Mouse (Mus musculus) ovary, postnatal 36 days (tissue): Measurements from ENCODE around the gene Rtca.

Experiments used
- DNase-seq: peaks from one replicate; pipeline ENCODE4 v3.0.0; 2022; ENCODE audit warnings: low spot score, mixed read lengths

The Rtca gene

DNA sequence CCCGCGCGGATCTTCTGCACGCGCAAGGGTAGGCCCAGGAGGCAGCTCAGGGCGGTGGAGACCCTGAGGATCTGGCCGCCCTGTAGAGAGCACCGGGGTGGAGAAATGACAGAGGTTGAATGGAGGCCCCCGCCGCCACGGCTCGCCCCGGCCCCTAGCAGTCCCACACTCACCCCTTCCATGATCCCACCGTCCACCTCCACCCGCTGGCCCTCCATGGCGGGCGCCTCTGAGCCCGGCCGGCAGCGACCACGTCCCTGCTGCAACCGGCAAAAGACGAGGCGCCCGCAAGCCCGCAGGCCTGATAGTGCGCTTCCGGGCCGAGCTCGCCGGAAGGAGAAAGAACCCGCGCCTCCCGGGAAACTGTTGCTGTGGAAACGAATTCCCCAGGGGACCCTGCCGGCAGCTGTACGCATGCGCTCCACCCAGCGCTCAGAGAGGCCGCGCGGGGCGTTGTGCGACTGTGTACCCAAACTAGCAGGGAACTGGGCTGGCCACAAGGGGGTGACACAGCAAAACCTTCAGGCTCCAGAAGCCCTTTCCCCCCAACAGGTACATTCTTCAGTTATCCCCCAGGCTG lies at the start of gene Rtca:
Gene Rtca, minus strand, starts transcription at position 437 of the 580 bp plus-strand sequence.
- peak; percentile 98 for DNase-seq

GRCm38 (mm10) chr3:116551362-116551761 lies 43.4 kb upstream of the Rtca start:
- DNase-seq, result no peak

- no peak for DNase-seq
These were observed 39.4 kb upstream of the Rtca start for GRCm38 (mm10) chr3:116547430-116547829.

- DNase-seq, result no peak
These were observed 34.5 kb upstream of the Rtca start for GRCm38 (mm10) chr3:116542532-116542931.

GRCm38 (mm10) chr3:116542070-116542469 lies 34.1 kb upstream of the Rtca start:
- no peak for DNase-seq

GRCm38 (mm10) chr3:116537200-116537573 lies 29.2 kb upstream of the Rtca start:
- DNase-seq, result no peak

- peak; percentile 49 for DNase-seq
These were observed 28.6 kb upstream of the Rtca start for GRCm38 (mm10) chr3:116536428-116537199.

GRCm38 (mm10) chr3:116530826-116531225 lies 22.8 kb upstream of the Rtca start:
- DNase-seq, result no peak

DNA sequence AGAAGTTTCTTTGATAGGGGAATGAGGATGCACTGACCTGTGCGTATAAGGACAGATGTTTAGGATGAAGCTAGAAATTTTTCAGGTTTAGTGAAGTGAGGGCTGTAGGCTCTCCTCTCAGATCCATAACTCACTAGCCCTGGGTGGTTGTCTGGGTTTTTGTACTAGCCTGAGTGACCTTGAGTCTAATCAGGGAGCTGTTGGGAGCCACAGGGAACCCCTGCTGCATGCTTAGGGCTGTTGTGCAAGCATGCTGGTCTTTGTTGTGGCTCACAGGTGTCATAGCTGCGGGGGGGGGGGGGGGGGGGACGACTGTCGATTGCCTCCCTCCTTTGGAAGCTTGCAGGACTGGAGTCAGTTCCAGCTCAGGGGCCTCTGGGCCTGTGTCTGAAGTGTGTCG lies 21.7 kb upstream of the Rtca start:
- no peak for DNase-seq

DNA sequence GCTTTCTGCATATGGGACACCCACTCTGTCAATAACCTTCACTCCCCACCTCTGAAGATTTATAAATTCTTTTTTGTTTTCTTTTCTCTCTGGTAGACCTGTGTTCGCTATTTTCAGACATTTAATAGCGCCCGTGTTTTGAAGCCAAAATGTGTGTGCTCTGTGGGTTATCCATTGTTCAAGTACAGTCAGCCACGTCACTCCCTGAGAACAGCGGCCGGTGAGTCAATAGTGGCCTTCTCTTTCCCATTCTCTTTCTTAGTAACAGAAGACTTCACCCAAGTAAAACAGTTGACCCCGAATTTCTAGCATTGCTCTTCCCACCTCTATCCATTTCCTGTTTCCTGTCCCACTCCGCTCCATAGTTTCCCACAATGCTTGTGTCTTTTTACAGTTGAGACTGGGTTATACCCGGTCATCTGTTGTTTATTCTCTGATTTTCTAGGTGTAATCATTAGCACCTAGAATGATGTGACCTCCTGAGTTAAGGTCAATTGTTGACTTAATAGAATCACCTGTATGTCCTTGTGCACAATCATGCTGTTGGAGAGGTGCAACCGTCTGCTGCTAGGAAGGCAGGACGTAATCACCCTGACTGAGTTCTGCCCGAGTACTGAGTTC lies 12.2 kb upstream of the Rtca start:
- no peak for DNase-seq

DNA sequence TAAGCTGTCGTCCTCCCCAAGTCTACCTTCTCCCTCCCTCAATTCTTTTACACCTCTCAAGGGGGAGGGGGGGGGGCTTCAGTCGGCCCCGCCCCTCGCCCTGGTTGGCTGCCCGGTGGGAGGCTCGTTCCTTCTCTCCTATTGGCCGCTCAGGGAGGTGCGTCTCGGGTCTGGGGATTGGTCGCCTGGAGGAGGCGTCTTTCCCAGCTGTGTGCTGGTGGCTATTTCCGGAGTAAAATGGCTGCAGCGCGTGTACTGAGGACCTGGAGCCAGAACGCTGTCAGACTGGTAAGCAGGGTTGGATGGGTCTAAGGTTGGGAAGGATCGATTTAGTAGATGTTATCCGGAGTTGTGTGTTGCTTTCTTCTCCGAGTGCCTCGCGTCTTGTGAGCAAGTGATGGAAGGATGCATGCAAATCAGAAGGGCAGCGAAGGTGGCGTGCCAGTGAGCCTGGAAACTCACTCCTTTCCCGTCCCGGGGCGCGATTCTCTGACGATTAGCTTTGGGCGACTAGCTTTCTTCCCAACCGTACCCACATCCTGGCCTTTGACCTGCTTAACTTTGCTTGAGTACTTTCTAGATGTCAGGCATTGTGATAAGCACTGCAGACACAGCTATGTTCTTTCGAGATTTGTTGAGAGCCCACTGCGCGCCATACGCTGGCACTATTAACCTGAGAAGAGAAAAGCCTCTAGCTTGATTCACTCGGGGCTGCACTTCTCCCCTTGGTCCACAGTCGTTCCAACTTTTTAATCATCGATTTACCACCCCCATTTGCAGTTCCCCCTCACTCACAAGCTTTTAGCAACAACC lies 5.1 kb upstream of the Rtca start, which contains the start of gene Dbt:
Gene Dbt, plus strand, starts transcription at position 167 of the 813 bp plus-strand sequence.
- DNase-seq, result peak; percentile 83

DNA sequence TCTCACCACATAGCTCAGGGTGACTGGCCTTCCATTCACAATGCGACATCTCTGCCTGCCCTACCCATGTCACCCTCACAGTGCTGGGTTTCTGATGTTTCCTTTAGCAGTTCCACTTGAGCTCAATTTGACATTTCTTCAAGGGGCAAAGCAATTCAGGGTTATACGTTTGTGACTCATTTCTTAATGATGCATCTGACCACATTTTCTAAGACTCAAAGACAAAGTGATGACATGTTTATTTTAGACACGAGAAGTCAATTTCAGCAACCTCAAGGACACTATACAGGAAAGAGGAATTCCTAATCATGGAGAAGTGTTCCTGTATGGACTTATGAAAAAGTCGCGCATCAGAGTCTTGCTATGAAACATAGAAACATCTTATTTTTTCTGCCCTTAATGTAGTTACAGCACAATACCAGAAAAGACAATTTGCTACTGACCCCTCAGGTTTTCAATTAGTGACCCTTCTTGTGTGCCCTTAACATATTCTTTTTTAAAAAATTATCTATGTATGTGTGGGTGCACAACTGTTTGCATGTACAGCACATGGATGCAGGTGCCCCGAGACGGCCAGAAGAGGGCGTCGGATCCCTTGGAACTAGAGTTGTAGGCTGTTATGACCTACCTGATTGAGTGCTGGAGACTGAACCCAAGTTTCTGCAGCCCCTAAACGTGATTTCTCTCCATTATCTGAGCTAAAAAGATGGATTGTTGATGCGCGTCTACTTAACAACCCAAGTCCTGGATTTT lies 4.3 kb upstream of the Rtca start:
- DNase-seq, result peak; percentile 22

DNA sequence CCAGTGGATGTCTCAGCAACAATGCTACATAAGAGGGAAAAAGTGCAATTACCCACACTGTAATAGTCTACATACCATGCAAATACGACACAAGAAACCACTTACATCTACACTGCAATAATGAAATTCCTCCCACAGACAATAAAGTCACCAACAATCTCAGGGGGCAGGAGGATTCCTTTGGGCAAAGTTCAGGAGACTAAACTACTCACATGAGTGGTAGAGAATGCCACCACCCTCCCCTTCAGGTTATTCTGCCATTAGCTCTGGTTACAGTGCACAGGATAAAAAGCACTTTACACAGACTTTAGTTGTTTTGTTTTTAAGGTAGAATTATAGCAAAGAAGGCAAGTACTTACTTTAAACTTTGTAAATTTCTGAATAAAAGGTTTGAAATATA lies 12.3 kb downstream of the Rtca start:
- no peak for DNase-seq

- no peak for DNase-seq
These were observed 14.3 kb downstream of the Rtca start for GRCm38 (mm10) chr3:116493658-116494057.

DNA sequence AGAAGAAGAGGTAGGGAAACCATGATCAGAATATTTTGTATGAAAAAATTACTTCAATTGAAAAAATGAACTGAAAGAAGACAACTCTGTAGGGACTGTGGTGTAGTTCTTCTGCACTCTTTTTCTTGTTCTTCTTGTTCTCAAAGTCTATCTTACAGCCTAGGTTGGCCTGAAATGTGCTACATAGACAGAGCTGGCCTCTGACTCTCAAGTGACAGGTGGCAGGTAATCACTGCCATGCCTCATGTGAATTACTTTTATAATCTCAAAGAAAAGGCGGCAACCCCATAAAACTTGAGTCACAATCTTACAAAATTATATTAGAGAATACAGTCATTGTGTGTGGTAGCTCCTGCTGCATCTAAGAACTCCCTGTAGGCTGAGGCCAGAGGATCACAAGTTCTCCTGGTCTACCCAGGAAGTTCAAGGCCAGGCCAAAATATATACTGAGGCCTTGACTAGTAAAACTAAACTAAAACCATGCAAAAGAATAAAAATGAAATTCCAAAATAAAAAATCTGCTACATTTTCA lies 16.0 kb downstream of the Rtca start:
- DNase-seq, result no peak

DNA sequence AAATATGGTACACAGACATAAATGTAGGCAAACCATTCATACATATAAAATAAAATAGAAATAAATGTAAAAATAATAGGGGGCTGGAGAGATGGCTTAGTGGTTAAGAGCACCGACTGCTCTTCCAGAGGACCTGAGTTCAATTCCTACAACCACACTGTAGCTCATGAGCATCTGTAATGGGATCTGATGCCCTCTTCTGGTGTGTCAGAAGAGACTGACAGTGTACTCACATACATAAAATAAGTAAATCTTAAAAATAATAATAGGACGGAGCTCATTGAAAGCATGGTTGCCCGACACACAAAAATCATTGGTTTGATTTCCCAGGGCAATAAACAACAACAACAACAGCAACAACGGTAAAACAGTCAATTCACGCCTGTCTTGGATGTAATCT lies 17.1 kb downstream of the Rtca start:
- DNase-seq, result no peak

DNA sequence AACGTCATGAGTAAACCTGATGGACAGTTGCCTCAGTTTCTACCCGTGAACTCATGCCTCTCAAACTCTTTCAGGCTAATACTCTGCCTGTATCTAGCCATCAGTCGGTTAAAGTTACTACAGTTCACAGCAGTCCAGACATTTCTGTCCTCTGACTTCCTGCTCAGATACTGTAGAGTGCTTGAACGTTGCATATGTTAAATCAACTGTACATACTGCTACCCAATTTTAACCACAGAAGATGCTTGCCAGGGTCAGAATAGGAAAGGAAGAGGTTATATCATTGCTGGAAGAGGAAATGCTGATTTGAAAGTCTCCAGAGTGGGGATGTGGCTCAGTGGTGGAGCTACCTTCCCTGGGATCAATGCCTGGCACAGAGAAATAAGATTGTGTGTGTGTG lies 24.7 kb downstream of the Rtca start:
- DNase-seq, result no peak

GRCm38 (mm10) chr3:116482724-116483123 lies 25.3 kb downstream of the Rtca start:
- no peak for DNase-seq

DNA sequence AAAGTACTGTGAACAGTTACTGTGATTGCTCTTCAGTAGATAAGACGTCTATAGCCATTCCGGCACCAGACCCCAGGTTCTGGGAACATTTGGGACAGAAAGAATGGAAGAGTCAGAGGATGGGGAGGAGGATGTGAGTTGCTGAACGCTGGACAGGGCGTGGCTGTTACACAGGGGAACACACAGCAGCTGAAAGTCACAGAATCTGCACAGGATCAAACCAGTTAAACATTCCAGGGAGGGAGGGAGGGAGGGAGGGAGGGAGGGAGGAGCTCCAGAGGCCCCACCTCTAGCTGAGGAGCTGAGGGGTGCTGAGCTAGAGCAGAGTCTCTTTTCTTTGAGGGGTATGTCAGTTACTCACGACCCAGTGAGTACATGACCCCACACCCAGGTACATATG lies 27.1 kb downstream of the Rtca start:
- DNase-seq, result no peak

DNA sequence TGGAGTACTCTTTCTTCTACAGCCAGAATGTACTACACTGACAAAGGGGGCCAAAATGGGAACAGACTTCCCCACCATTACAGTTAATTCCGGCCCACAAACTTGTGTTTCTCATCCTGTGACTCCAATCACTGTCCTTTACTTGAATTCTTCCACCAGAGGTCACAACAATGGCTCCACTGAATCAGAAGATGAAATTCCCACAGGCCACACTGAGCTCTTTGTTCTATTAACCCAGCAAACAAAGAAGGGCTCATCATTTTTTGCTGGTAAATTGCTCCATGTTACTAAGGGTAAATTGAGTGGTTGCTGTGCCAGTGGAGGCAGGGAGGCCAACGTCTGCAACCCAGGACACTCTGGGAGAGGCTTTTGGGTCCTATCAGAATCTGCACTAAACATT lies 27.9 kb downstream of the Rtca start:
- DNase-seq, result no peak

DNA sequence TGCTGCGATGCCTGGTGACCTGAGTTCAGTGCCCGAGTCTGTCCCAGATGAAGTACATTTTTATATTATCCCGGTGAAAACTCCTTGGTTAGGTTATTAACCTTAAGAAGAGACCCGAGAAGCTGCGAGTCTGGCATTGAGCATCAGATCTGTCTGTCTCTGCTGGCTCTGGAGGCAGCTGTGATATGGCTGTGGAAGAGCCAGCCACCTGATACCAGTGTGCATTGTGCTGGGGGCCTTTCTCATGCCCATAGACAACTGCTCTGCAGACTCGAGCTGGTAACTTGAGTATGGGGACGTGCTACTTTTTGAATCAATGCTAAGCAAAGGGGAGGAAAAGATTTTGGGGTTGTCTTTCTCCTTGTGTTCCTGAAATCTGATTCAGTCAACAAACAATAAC lies 30.7 kb downstream of the Rtca start:
- no peak for DNase-seq
